Mouse (Mus musculus): ENCODE data around the gene Tbrg4. TPM values are rescaled to one million over a fixed set of nuclear protein-coding genes. Genes with fewer than 3 reads are reported as not detected.

The Tbrg4 gene
- total and polyA plus RNA-seq, 2 experiments, result 17.7 to 71.0 TPM

- H3K79me2 ChIP-seq (ENCODE audit: control insufficient read depth, insufficient read depth, low read length), result no peaks in the 10 kb centered on the region
- no peak overlapping the region for H3K9ac ChIP-seq (ENCODE audit: low read depth, low read length)
- TF ChIP-seq POLR2A (IDR thresholded peaks at IDR 0.05; ENCODE audit: extremely low read depth, insufficient read depth, low read length) (no peak), CTCF (IDR thresholded peaks at IDR 0.05; ENCODE audit: low read depth, low read length) (no peak)
- WGBS, result 54% methylated on average over 27 of the region's 27 CpGs
- peaks cover 6% of the 10 kb centered on the region; the same call in 1 of the 2 replicates for H3K36me3 ChIP-seq (ENCODE audit: control insufficient read depth, insufficient read depth, low read length)
- no peak overlapping the region for H3K4me3 ChIP-seq (ENCODE audit: insufficient read depth, low read depth, low read length)
- no peaks in the 10 kb centered on the region for H3K27me3 ChIP-seq (ENCODE audit: control insufficient read depth, insufficient read depth, low read length)
- no peak for DNase-seq (ENCODE audit: extremely low read depth, low read depth, low spot score)
- no peak overlapping the region for H3K27ac ChIP-seq (replicated peaks; ENCODE audit: insufficient read depth, low read depth, low read length)
- H3K4me1 ChIP-seq (ENCODE audit: control insufficient read depth, insufficient read depth, low read length), result no peaks in the 10 kb centered on the region
Observed at GRCm38 (mm10) chr11:6599011-6599681, 26.7 kb downstream of the Tbrg4 start.

- WGBS, result 76% methylated on average over 19 of the region's 19 CpGs
- H3K27ac ChIP-seq (replicated peaks; ENCODE audit: insufficient read depth, low read depth, low read length), result no peak overlapping the region
Observed at GRCm38 (mm10) chr11:6598191-6598889, 27.5 kb downstream of the Tbrg4 start.

GRCm38 (mm10) chr11:6597523-6597922 is 28.3 kb downstream of the Tbrg4 start:
- WGBS, result 78% methylated on average over 7 of the region's 7 CpGs
- peaks cover 6% of the 10 kb centered on the region; the same call in 1 of the 2 replicates for H3K36me3 ChIP-seq (ENCODE audit: control insufficient read depth, insufficient read depth, low read length)

More at GRCm38 (mm10) chr11:6598191-6598889, 27.5 kb downstream of the Tbrg4 start:
- H3K27me3 ChIP-seq (ENCODE audit: control insufficient read depth, insufficient read depth, low read length), result no peaks in the 10 kb centered on the region
- H3K79me2 ChIP-seq (ENCODE audit: control insufficient read depth, insufficient read depth, low read length), result no peaks in the 10 kb centered on the region
- H3K4me3 ChIP-seq (ENCODE audit: insufficient read depth, low read depth, low read length), result no peak overlapping the region
- no peak overlapping the region for H3K9ac ChIP-seq (ENCODE audit: low read depth, low read length)
- H3K36me3 ChIP-seq (ENCODE audit: control insufficient read depth, insufficient read depth, low read length), result peaks cover 6% of the 10 kb centered on the region; the same call in 1 of the 2 replicates
- H3K4me1 ChIP-seq (ENCODE audit: control insufficient read depth, insufficient read depth, low read length), result no peaks in the 10 kb centered on the region
- DNase-seq (ENCODE audit: extremely low read depth, low read depth, low spot score), result no peak
- no peak for TF ChIP-seq CTCF (IDR thresholded peaks at IDR 0.05; ENCODE audit: low read depth, low read length)
- no peak for TF ChIP-seq POLR2A (IDR thresholded peaks at IDR 0.05; ENCODE audit: extremely low read depth, insufficient read depth, low read length)

GRCm38 (mm10) chr11:6596616-6597015 is 29.3 kb downstream of the Tbrg4 start:
- Histone ChIP-seq H3K4me3 (ENCODE audit: insufficient read depth, low read depth, low read length) (no peak overlapping the region), H3K9ac (ENCODE audit: low read depth, low read length) (no peak overlapping the region), H3K4me1 (ENCODE audit: control insufficient read depth, insufficient read depth, low read length) (no peaks in the 10 kb centered on the region), H3K79me2 (ENCODE audit: control insufficient read depth, insufficient read depth, low read length) (no peaks in the 10 kb centered on the region), H3K36me3 (ENCODE audit: control insufficient read depth, insufficient read depth, low read length) (peaks cover 12% of the 10 kb centered on the region; the same call in 1 of the 2 replicates), H3K27me3 (ENCODE audit: control insufficient read depth, insufficient read depth, low read length) (no peaks in the 10 kb centered on the region), H3K27ac (replicated peaks; ENCODE audit: insufficient read depth, low read depth, low read length) (no peak overlapping the region)
- no peak for DNase-seq (ENCODE audit: extremely low read depth, low read depth, low spot score)
- 82% methylated on average over 3 of the region's 3 CpGs for WGBS
- no peak for TF ChIP-seq CTCF (IDR thresholded peaks at IDR 0.05; ENCODE audit: low read depth, low read length)
- TF ChIP-seq POLR2A (IDR thresholded peaks at IDR 0.05; ENCODE audit: extremely low read depth, insufficient read depth, low read length), result no peak

More at GRCm38 (mm10) chr11:6597523-6597922, 28.3 kb downstream of the Tbrg4 start:
- H3K27me3 ChIP-seq (ENCODE audit: control insufficient read depth, insufficient read depth, low read length), result no peaks in the 10 kb centered on the region
- no peaks in the 10 kb centered on the region for H3K4me1 ChIP-seq (ENCODE audit: control insufficient read depth, insufficient read depth, low read length)
- H3K27ac ChIP-seq (replicated peaks; ENCODE audit: insufficient read depth, low read depth, low read length), result no peak overlapping the region
- no peak for DNase-seq (ENCODE audit: extremely low read depth, low read depth, low spot score)
- no peak overlapping the region for H3K9ac ChIP-seq (ENCODE audit: low read depth, low read length)
- no peaks in the 10 kb centered on the region for H3K79me2 ChIP-seq (ENCODE audit: control insufficient read depth, insufficient read depth, low read length)
- no peak overlapping the region for H3K4me3 ChIP-seq (ENCODE audit: insufficient read depth, low read depth, low read length)
- TF ChIP-seq POLR2A (IDR thresholded peaks at IDR 0.05; ENCODE audit: extremely low read depth, insufficient read depth, low read length), result no peak
- no peak for TF ChIP-seq CTCF (IDR thresholded peaks at IDR 0.05; ENCODE audit: low read depth, low read length)

GRCm38 (mm10) chr11:6596205-6596604 is 29.7 kb downstream of the Tbrg4 start:
- TF ChIP-seq POLR2A (IDR thresholded peaks at IDR 0.05; ENCODE audit: extremely low read depth, insufficient read depth, low read length) (no peak), CTCF (IDR thresholded peaks at IDR 0.05; ENCODE audit: low read depth, low read length) (no peak)
- H3K79me2 ChIP-seq (ENCODE audit: control insufficient read depth, insufficient read depth, low read length), result no peaks in the 10 kb centered on the region
- H3K27me3 ChIP-seq (ENCODE audit: control insufficient read depth, insufficient read depth, low read length), result no peaks in the 10 kb centered on the region
- no peak overlapping the region for H3K4me3 ChIP-seq (ENCODE audit: insufficient read depth, low read depth, low read length)
- 98% methylated on average over 6 of the region's 6 CpGs for WGBS
- H3K4me1 ChIP-seq (ENCODE audit: control insufficient read depth, insufficient read depth, low read length), result no peaks in the 10 kb centered on the region
- H3K27ac ChIP-seq (replicated peaks; ENCODE audit: insufficient read depth, low read depth, low read length), result no peak overlapping the region
- H3K36me3 ChIP-seq (ENCODE audit: control insufficient read depth, insufficient read depth, low read length), result peaks cover 14% of the 10 kb centered on the region; the same call in 1 of the 2 replicates
- no peak for DNase-seq (ENCODE audit: extremely low read depth, low read depth, low spot score)
- no peak overlapping the region for H3K9ac ChIP-seq (ENCODE audit: low read depth, low read length)

All from liver, adult 2 months (tissue).